Mouse (Mus musculus) ES-CJ7 (cell line): Measurements from ENCODE around the gene Nr1d2.
A peak's percentile ranks its signal among the peaks of the same experiment; 100 is the strongest.
"Not testable (repeated sequence)": the region's sequence is repeated elsewhere in the genome, so short reads cannot be mapped to it uniquely, and the experiment has no call there.

Experiments used
- DNase-seq: peaks from one replicate; pipeline ENCODE4 v3.0.0; 2011; ENCODE audit warnings: low read depth, low spot score

Gene Nr1d2

DNA sequence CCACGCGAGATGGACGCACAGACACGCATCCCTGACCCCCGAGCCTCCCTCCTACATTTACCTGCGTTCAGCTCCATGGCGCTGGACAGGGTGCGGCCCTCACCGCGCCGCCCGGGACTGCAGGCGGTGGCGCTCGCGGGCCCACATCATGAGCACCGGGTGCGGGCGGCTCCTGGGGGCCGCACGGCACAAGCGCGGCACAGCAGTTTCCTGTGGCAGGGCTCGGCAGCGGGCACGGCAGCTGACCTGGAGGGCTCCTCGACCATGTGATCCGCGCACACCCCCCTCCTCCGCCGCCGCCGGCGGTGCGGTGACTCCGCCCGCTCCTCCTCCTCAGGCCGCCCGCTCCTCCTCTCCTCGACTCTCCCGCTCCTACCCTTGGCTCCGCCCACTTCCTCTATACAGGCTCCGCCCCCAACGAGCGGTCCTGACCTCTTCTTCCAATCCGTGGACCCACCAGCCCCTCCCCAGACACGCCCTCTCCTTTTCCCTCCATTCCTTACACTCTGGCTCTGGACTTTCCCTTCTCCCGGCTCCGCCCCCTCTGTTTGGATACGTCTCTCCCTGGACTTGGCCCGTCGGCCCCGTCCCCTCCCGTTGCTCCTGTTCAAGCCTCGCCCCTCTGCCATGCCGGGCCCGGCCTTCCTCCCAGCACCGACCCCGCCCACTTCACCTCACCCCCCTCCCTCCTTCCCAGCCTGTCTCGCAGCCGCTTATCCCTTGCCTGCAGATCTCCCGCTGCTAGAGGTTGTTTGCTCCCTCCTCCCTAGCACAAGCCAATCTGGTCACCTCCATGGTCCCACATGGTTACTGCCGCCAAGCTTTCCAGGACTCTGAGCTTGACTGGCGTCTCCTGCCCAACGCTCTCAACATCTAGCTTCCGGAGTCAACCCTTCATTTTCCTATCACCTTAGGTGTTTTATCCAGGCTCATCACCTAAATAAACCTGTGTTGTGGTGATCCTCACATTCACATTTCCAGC, at the start of gene Nr1d2:
Gene Nr1d2, minus strand, starts transcription at position 378 of the 982 bp plus-strand sequence.
- peak; percentile 99 for DNase-seq

DNA sequence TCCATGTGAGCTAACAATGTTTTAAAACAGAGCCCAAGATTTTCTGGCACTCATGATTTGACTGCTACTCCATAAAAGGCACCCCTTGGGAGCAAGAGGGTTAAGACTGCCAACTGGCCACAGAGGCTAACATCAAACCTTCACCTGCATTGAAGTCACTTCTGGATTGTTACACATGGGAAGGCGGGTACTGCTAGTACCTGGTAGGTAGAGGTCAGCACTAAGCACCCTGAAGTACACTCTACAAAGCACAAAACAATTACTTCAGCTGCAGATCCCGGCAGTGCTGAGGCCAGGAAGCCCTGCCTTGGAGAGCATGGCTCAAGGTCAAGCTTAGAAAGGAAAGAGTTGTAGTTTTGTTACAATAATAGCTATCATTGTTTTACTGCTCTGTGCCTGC, 48.5 kb upstream of the Nr1d2 start:
- DNase-seq = no peak

DNA sequence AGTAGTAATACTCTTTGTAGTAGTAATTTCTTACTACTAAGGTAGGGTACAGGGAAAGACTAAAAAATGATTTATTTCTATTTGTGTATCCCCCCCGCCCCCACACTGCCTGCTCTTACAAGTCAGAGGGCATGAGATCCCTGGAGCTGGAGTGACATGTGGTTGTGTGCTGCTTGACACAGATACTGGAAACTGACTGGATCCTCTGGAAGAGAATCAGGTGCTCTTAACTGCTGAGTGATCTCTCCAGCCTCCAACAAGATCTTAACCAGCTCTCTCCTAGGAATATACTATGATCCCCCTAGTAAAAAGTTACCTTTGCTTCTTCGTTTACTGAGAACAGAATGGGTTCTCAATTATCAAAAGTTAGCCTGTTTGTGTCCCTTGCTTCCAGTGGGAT, 47.5 kb upstream of the Nr1d2 start:
- DNase-seq = no peak

DNA sequence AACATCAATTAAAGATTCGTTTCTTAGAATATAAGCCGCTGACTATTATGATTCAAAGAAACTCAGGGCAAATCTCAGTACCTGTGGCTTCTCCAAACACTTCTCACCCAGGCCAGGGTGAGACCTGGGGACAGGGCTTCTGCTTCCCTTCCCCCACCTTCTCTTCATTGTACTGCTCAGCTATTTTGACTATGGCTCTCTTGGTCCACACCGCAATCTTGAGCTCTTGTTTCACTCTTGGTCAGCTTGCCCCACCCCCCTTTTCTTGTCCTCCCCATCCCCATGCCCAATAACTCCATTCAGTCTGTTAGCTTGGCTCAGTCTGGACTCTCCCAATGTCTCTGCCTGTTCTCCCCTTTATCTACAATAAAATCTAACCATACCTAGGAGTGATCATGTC, 46.5 kb upstream of the Nr1d2 start:
- DNase-seq = no peak

DNA sequence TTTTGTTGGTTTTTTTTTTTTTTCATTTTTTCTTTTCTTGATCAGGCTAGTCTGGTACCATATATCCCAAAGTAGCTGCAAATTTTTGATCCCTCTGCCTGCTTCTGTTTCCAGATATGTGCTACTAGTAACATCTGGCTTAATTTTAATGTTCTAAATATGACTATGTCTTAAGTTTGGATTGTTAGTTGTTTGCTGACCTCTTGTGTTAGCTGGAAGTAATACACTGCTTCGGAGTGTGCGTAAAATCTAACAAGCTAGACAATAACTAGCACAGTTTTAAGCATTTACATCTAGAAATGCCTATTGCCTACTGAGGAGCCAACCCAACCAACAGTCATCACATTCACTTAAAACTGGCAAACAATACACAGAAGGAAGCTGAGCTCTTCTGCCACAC, 45.7 kb upstream of the Nr1d2 start:
- DNase-seq = peak; percentile 16

DNA sequence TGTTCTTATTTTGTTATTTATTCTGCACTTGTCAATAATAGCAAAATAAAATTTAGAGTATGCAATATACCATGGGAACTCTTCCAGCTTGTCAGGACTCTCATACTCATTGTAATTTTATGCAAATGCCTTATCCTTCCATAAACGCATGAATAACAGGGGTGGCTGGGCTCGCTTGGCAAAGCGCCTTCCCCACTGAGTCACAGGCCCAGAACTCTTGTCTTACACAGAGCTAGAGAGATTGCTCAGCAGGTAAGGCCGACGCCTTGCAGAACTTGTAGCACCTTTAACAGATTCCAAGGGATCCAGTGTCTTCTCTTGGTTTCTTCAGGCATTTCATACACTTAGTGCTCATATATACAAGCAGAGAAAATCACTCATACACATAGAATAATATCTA, 41.4 kb upstream of the Nr1d2 start:
- no peak for DNase-seq

DNA sequence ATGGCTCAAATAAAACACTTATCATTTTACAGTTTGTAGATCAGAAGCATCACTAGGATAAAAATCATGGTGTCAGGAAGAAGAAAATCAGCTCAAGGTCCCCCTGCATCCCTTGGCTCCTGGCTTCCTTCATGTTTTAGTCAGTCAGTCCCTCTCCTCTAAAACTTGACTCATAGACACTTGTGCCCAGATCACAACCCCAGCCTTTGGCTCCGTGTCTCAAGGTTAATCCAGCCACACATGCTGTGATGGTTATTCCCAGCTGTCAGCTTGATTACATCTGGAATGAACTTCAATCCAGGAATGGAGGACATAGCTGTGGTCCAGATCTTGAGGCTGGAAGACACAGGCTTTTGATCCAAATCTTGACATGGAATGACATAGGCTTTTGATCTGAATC, 35.6 kb upstream of the Nr1d2 start:
- DNase-seq = no peak

DNA sequence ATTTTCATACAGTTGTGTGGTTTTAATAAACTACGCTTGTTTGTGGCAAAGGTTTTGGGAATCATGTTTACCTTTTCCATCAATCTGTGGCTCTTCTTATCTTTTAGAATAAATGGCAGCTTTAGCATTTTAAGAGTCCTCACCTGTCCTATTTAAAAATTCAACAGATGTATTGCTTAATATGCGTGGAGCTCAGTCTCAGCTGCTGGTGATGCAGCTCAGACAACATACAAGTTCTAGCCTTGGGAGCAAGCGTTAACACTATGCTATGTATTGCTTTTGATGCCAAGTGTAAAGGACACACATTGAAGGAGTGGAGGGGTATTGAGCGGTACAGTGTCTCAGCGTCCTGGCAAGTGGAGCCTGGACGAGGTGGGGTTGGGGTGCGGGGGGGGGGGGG, 32.7 kb upstream of the Nr1d2 start:
- DNase-seq = no peak

DNA sequence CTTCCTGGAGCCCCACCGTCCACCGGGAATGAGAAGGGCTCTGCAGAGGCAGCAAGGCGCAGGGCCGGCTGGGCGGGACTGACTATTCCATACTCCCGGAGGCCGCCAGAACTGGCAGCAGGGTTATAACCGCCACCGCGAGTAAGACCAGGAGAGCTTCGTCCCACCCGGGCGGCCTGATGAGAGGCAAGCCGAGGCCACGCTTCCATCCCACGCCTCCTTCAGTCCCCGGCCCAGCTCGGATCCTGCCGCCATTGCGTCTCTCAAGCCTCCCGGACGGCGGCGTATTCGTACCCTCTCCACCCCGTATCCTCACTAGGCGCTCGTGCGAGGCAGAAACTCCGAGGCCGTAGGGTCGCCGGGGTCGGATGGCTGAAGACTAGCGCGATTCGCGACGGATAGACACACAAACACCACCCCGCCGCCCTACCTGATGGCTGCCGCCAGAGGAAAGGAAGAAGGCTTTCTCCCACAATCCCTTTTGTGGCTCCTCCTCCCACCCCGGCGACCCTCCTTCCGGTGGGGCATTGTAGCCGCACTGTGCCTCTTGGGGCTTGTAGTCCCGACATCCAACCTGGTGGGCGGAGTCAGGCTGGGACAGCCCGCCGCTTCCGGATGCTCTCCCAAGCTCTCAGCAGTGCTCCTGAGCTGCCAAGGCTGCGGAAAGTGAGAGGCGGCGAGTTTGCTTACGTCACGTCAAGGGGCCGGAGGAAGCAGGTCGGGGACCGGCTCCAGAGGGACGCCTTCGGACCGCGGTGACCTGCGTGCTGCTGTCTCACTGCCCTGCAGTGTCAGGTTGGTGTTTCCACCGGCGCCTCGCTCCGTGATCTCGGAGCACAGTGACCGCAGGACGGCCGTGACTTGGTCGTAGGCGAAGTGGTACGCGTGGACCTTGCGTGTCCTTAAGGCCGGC, 31.9 kb upstream of the Nr1d2 start, which contains the start of the genes Nkiras1 and Rpl15:
Gene Nkiras1, plus strand, starts transcription at position 608 of the 913 bp plus-strand sequence.
Gene Rpl15, minus strand, starts transcription at position 863 of the 913 bp plus-strand sequence.
- peak; percentile 98 for DNase-seq

DNA sequence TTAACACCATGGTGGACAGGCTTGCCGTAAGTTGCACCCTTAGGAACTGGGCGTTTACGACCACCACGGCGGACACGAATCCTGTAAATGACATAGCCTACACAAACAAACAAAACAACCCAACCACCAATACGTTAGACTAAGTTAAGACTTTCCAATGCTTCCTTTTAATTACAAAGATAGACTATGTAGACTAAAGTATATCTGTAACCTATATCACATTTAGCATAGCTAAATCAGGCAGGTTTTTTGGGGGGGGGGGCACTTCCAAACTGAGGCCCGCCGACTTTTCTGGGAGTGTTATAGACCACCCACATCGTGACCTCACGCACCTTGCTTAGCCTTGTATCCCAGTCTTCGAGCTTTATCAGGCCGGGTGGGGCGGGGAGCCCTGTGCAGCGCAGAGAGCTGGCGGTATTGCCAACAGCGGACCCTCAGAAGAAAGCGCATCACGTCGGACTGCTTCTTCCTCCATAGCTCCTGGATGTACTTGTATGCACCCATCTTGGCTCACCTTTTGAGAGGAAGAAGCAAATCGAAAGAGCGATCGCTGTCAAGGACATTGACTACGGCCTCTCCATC, 31.1 kb upstream of the Nr1d2 start:
- peak; percentile 31 for DNase-seq

DNA sequence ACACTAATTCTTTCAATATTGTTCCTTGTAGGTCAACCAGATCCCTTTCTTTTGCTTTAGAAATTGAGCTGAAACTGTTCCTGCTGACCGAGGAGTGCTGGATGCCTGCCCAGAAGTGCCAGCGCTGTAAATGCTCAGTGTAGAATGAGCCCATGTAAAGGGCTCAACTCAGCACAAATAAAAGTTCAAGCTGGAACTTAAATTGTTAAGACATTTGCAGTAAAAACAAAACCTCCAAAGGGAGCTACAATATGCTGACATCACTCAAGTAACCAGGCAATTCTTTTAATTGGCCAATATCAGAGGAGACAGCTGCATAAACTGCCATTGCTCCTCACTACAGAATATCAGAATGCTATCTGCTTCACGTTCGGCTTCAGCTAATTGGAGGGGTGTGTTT, 24.5 kb upstream of the Nr1d2 start:
- no peak for DNase-seq

DNA sequence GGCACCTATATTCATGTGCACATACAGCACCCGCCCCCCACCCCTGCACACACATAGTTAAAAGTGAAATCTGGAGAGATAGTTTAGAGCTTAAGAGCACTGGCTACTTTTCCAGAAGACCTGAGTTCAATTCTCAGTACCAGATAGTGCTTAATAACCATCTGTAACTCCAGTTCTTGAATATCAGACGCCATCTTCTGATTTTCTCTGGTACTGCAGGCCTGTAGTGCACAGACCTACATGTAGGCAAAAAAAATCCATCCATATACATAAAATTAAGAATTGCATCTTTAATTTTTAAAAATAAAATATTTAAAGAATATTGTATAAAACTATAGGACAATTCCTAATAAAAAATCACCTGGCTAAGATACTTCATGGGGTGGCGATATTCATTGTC, 22.3 kb upstream of the Nr1d2 start:
- peak; percentile 36 for DNase-seq

DNA sequence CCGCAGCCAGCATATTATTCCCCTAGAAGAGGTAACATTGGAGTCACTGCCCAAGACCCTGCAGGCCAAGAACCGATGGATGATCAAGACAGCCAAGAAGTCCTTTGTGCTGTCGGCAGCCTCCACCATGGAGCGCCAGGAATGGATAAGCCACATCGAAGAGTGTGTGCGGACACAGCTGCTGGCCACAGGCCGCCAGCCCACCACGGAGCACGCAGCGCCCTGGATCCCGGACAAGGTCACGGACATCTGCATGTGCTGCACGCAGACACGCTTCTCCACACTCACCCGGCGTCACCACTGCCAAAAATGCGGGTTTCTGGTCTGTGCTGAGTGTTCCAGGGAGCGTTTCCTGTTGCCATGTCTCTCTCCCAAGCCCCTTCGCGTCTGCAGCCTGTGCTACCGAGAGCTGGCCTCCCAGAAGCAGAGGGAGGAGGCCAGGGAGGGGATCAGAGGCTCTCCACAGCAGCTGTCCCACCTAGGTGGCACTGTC, 3.8 kb upstream of the Nr1d2 start:
- no peak for DNase-seq

DNA sequence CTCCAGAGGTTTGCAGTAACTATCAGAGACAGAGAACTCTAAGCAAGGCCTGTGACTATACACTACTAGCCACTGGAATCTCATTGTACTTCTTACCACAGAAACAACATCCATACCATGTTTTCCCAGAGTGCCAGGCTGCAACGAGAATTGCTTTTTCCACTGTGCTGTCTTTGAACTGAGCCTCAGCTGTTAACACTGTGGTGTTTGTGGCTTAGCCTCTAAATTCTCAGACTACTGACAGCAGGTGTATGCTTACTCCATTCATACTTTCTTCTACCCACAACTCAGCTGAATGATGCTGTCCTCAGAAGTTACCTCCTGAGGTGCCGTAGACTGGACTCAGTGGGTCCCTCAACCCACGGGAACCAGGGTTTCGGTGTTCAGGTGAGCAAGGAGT, 2.9 kb upstream of the Nr1d2 start:
- no peak for DNase-seq

DNA sequence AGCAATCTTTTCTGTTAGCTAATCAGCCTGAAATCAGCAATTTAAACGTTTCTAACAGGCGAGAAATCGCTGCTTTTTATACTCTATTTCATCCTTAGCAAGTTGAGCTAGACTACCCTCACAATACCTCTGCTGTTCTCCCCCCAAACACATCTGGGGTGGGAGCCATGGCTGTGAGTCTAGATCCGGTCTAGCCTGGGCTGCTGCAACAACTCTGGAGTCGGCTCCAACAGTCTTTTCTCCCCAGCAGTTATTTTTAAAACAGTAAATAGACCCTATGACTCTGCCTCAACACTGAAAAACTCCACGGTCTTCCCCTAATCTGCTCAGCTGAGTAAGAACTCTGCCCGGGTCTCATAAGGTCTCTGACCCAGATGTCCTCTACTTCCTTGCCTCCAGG, 1.2 kb upstream of the Nr1d2 start:
- DNase-seq = no peak

DNA sequence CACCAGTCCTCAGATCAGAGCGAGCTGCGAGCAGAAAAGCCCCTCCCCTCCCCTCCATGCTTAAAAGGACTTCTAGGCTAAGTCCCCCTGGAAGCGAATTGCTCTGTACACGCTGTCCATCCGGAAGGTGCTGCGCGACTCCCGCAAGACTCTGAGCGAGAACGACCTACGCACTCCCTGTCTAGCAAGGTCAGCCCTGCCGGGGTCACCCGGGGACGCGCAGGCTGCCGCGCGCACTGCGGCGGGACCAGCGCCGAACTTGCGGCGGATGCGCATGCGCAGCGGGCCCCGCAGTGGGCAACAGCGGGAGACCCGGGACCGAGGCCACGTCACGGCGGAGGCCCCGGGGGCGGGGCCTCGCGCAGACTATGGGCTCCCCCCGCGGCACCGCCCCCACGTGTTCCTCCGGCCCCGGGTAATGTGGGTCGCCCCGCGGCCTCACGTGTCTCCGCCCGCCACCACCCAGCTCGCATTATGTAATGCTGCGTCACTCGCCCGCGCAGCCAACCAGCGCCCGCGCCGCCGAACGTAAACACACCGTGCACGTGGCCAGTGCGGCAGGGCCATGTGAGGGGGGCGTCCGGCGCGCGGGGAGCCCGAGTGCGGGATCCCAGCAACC, 687 bp downstream of the Nr1d2 start:
- DNase-seq = peak; percentile 96

DNA sequence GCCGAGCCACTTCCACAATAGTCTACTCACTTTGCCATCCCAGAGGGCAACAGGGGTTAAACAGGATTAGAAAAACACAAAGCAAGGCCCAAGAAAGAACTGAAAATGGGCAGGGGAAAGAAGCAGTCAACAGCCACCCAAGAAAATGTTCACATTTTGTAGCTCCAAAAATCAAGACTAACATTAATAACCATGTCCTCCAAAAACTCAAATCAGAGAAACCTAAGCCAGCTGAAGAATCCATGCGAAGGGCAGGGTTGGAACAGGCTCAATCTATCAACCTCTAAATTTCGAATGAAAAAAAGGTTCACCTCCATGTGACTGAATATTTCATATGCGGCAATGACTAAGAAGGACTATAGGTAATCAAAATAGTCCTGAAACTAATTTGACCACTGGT, 1.5 kb downstream of the Nr1d2 start:
- DNase-seq = no peak

DNA sequence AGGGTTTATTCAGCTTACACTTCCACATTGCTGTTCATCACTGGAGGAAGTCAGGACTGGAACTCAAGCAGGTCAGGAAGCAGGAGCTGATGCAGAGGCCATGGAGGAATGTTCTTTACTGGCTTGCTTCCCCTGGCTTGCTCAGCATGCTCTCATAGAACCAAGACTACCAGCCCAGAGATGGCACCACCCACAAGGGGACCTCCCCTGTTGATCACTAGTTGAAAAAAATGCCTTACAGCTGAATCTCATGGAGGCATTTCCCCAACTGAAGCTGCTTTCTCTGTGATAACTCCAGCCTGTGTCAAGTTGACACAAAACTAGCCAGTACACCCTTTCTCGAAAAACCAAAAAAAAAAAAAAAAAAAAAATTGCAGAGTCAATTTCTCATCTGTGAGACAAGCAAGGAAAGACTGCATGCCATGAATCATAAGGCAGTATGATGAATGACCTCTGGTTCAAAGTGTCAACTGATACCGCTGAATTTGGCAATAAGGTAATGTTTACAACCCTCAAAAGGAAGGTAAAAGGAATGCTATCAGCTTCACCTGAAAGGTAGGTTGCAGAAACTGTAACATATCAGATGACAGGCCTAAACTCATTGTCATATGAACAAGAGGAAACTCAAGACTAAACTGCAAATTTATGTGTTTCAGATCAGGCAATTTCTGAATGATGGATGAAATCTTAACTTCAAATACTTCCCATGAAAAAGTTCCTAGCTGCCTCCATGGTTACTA, 2.3 kb downstream of the Nr1d2 start:
- not testable (repeated sequence) for DNase-seq

DNA sequence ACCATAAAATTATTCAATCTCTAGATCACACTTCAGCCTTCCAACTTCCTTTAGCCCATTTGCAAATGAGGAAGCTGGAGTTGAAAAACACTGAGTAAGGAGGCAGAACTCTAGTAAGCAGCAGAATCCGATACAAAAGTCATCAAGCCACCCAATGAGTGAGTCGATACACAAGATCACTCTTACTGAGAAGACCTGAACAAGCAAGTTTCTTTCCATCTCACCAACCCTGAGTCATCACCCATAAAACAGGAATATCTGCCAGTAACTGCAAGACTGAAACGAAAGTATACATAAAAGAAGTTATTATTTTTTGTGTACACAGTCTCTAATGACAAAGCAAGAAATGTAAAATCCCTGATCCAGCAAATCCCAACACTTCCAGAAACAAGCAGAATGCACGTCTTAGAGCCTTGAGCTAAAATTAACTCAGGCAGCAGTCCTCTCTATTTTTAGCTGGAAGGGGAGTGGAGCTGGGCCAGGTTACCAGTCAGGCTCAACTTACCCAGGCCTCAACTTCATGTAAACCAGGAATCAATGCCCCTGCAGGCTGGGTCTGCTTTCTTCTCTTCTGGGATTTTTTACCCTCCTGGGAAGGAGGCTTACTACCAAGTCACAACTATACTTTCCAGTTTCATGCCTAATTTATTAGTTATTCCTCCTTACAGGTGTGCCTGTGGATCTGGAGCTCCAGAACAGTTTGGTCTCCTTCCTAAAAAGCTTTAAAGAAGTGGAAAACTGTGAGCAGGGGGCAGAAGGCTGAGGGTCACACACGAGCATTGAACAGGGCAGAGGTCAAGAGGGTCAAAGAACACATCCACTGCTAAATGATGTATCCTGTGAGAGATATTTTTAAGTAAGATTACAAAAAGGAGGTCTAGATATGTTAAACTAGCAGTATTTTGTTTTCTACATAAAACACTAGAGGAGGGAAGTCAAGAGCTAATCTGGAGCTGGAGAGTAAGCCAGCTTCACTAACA, 4.7 kb downstream of the Nr1d2 start:
- DNase-seq = no peak
